Mouse (Mus musculus): ENCODE results near the gene Mrpl21.

GRCm38 (mm10) chr19:3333247-3333646 lies 50.5 kb downstream of the Mrpl21 start:
- no peak for TF ChIP-seq CTCF (conservative IDR thresholded peaks at IDR 0.05 in 1 of 2, IDR thresholded peaks at IDR 0.05 in 1 of 2; ENCODE audit: low read depth in 2 of 2, low read length in 2 of 2)
- TF ChIP-seq ZC3H11A (IDR thresholded peaks at IDR 0.05; ENCODE audit: low read depth, low read length), result no peak
- no peak for TF ChIP-seq TBP (conservative IDR thresholded peaks at IDR 0.05; ENCODE audit: low read depth, low read length)
- TF ChIP-seq POLR2A (IDR thresholded peaks at IDR 0.05; ENCODE audit: low read depth, low read length), result no peak
